Mouse (Mus musculus) spleen, adult 10 weeks (tissue): ENCODE data around the gene Cd59a. TPM values are rescaled to one million over a fixed set of nuclear protein-coding genes. Genes with fewer than 3 reads are reported as not detected.

Experiments
- polyA plus RNA-seq: library from polyadenylated mRNA; stranded (reverse); fragments of 350-450 nt; fragmentation: Illumina TruSeq; extraction: RNeasy Lipid Tissue Mini Kit (QIAGEN cat#74804); gene quantifications from one replicate; pipeline ENCODE4 v1.2.3, GENCODE M21; 2015; ENCODE audit warnings: low replicate concordance; ENCODE audit not compliant: insufficient read depth

The Cd59a gene
- polyA plus RNA-seq = 12.7 TPM

GRCm38 (mm10) chr2:104095741-104096213, at the start of gene Cd59a:
Gene Cd59a, plus strand, starts transcription at chr2:104095801.

GRCm38 (mm10) chr2:104065526-104065925, 30.1 kb upstream of the Cd59a start, which contains the start of gene Gm10912:
Gene Gm10912, plus strand, starts transcription at chr2:104065826.

GRCm38 (mm10) chr2:104068450-104068849, 27.2 kb upstream of the Cd59a start, which contains the start of gene Gm10799:
Gene Gm10799, minus strand, starts transcription at chr2:104068550.

GRCm38 (mm10) chr2:104069704-104070185, 25.9 kb upstream of the Cd59a start, which contains the start of gene Cd59b:
Gene Cd59b, plus strand, starts transcription at chr2:104069849.

GRCm38 (mm10) chr2:104122505-104123378, 27.1 kb downstream of the Cd59a start, which contains the start of gene A930018P22Rik:
Gene A930018P22Rik, plus strand, starts transcription at chr2:104122769.

Other genes with a start within 250 kb of the Cd59a start
- 212 TPM for gene Lmo2, start 137.8 kb upstream of the Cd59a start, polyA plus RNA-seq
- 52.8 TPM for gene Fbxo3, start 68.1 kb upstream of the Cd59a start, polyA plus RNA-seq
- not detected for gene 4931422A03Rik, start 67.4 kb upstream of the Cd59a start, polyA plus RNA-seq
- gene Gm10912, start 30.0 kb upstream of the Cd59a start, polyA plus RNA-seq = not detected
- not detected for gene Gm10799, start 27.3 kb upstream of the Cd59a start, polyA plus RNA-seq
- gene Cd59b, start 26.0 kb upstream of the Cd59a start, polyA plus RNA-seq = 1.0 TPM
- gene A930018P22Rik, start 27.0 kb downstream of the Cd59a start, polyA plus RNA-seq = not detected